Mouse (Mus musculus) E14TG2a.4 (cell line): Measurements from ENCODE around the gene Fam84b.

Source experiments
- H3K27me3 ChIP-seq: 2 replicates; pipeline ENCODE4 v1.6.1; 2014; ENCODE audit warnings: low read length, control low read depth; ENCODE audit not compliant: insufficient read depth
- H3K36me3 ChIP-seq: 2 replicates; pipeline ENCODE4 v1.6.1; 2014; ENCODE audit warnings: low read length, control low read depth; ENCODE audit not compliant: insufficient read depth
- H3K4me1 ChIP-seq: replicated peaks from 2 replicates; pipeline ENCODE4 v1.6.1; 2014; ENCODE audit warnings: low read depth, low read length, control low read depth
- H3K4me3 ChIP-seq: replicated peaks from 2 replicates; pipeline ENCODE4 v1.5.1; 2014; ENCODE audit warnings: mild to moderate bottlenecking, low read length
- H3K9me3 ChIP-seq: 2 replicates; pipeline ENCODE4 v1.6.1; 2014; ENCODE audit warnings: low read length, control low read depth
- CTCF ChIP-seq: conservative IDR thresholded peaks from 2 replicates; pipeline ENCODE4 v1.5.1; 2014; ENCODE audit warnings: low read length
- NANOG ChIP-seq: IDR thresholded peaks from 2 replicates; pipeline ENCODE4 v1.6.1; 2014; ENCODE audit warnings: borderline replicate concordance, low read length, mixed read lengths
- POU5F1 ChIP-seq: IDR thresholded peaks from 2 replicates; pipeline ENCODE4 v1.6.1; 2014; ENCODE audit warnings: low read length, borderline replicate concordance

Gene Fam84b

DNA sequence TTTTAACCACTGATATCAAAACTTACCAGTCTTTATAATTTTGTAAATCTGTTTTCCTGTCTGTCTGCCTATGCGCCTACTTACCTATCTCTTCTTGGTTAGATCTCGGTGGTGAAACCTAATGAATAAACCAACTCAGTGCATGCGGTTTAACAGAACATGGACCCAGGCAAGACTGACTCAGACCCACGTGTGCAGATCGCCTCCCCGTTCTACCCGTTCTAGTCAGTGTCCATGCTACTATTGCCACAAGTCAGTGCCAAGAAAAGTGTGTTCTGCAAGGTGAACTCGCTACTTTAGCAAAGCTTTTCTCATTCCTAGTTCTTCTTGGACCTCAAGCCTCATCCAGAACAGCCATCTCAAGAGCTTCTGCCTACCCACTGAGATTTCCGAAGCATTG, 15.9 kb downstream of the Fam84b start:
- H3K4me3 ChIP-seq: no peak overlapping the region
- H3K27me3 ChIP-seq: peaks cover 50% of the 10 kb centered on the region
- TF ChIP-seq CTCF (no peak), NANOG (no peak), POU5F1 (no peak)
- peaks cover 52% of the 10 kb centered on the region for H3K4me1 ChIP-seq
- no peaks in the 10 kb centered on the region for H3K9me3 ChIP-seq
- H3K36me3 ChIP-seq: no peaks in the 10 kb centered on the region

DNA sequence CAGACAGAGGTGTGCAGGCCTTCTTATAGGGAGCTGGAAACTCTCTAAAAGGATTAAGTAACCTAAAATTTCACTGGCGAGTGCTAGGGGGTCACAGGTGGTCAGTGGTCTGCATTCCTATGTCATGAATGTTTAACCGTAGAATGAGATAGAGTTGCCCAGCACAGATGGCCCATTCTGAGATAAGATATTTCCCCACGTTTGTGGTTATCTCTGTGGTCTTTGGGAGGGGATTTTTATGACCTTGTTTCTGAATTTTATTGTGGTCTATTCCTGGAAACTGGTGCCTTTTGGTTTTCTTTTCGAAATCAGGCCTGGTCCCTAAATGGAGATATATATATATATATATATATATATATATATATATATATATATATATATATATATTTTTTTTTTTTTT, 17.3 kb downstream of the Fam84b start:
- Histone ChIP-seq H3K27me3 (peaks cover 54% of the 10 kb centered on the region), H3K9me3 (no peaks in the 10 kb centered on the region), H3K4me3 (no peak overlapping the region), H3K36me3 (no peaks in the 10 kb centered on the region), H3K4me1 (peaks cover 42% of the 10 kb centered on the region)
- no peak for TF ChIP-seq NANOG
- no peak for TF ChIP-seq POU5F1
- no peak for TF ChIP-seq CTCF

DNA sequence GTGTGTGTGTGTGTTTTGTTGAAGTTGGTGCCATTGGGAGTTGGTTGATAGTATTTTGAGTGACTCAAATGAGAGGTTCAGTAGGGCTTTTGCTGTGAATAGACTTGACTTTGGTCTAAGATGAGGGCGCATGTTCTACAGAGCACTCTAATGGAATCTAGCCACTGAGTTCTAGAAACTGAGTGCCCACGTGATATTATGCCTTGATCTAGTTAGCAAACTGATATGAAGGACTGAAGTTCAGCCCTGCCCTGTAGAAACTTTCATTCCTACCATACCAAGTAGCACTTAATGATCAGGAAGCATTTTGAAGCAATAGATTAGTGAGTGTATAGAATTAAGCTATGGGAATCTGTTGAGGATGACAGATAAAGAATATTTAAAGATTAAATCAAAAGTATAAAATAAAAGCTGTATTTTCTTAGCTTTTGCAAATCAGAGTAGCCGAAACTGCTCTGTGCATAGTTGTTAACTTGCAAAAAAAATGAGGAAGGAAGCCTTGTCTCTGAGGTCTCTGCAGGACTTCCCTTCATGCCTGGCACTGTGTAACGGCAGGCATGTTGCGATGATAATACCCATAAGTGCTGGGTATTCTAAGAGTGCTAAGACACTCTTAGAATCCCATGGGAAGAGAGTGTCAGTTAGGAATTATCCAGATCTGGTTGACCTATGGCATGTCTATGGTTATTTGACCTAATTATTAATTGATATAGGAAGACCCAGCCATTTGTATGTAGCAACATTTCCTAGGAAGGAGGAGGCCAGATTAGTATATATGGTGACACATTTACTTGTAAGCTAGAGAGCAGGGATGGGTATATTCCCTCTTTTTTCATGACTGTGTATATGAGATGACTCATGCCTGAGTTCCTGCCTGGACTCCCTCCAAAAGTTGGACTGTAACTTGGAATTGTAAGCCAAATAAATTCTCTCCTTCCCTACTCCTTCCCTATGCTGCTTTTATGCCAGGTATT, 18.7 kb downstream of the Fam84b start:
- TF ChIP-seq CTCF: no peak
- no peak for TF ChIP-seq NANOG
- no peak for TF ChIP-seq POU5F1
- Histone ChIP-seq H3K36me3 (no peaks in the 10 kb centered on the region), H3K27me3 (peaks cover 67% of the 10 kb centered on the region), H3K4me3 (no peak overlapping the region), H3K4me1 (peaks cover 35% of the 10 kb centered on the region), H3K9me3 (no peaks in the 10 kb centered on the region)

DNA sequence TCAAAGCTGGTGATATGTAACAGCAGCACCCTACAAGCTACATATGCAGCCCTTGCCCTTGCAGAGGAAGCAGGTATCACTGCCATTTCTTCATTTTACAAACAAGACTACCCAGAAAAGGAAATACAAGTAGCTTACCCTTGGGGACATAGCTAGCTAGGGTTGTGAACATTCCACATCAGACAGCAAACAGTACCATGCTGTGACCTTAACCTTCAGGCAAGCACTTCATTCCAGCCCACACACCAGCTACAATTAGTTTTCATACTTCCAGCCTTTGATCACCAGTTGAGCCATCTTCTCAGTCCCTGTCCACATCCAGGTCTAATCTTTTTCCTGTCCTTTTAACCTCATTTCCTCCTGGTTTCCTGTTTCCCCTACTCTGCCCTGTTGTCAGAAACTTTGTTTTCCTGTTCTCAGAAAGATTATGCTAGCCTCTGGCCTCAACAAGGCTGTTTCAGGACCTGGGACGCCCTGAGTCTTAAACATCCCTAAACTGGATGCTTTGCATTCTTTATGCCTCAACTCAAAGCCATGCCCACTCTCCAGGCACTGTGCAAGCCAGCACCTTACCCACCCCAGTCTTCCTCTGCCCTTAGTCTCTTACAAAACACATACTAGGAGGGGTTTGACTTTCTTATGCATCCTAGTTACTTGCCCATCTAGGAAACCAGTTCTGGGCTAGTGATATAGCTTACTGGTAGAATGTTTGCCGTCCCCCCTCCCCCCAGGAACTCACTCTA, 19.9 kb downstream of the Fam84b start:
- Histone ChIP-seq H3K4me3 (no peak overlapping the region), H3K9me3 (no peaks in the 10 kb centered on the region), H3K4me1 (peaks cover 23% of the 10 kb centered on the region), H3K27me3 (peaks cover 73% of the 10 kb centered on the region), H3K36me3 (no peaks in the 10 kb centered on the region)
- TF ChIP-seq CTCF (no peak), NANOG (no peak), POU5F1 (no peak)

DNA sequence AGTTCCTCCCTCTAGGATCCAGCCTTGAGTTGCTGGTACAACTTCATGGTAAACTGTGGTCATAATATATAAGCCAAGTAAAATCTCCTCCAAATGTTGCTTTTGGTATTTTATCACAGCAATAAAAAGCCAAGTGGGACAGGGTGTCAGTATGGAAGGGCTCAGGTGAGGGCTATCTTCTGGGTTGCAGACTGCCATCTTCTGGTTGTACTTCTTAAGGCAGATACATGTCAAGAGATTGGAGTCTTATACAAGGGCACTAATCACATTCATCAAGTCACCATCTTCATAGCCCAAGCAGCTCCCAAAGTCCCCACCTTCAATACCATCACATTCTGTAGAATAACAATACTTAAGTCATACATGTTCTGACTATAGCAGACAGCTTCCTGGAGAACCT, 21.0 kb downstream of the Fam84b start:
- H3K4me1 ChIP-seq: peaks cover 14% of the 10 kb centered on the region; the same call in 1 of the 2 replicates

DNA sequence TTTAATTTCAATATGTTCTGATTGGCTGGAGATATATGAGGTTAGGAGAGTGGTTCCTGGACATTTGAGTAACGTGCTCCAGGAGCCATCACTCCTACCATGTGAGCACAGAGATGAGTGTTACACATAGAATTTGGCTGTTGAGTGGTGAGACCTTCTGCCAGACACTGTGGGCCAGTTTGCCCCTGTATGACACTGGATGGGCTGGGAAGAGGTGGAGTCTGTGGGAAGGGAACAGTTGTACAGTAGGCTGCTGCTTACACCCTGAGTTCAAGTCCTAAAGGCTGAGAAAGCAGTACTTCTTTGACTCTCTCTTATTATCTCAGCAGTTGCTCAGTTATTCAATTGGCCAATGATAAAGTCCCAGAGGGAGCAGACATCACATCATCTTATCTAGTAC, 27.4 kb downstream of the Fam84b start:
- peaks cover 30% of the 10 kb centered on the region for H3K4me1 ChIP-seq
- H3K36me3 ChIP-seq: no peaks in the 10 kb centered on the region
- no peak for TF ChIP-seq POU5F1
- no peak for TF ChIP-seq NANOG
- no peak for TF ChIP-seq CTCF
- H3K4me3 ChIP-seq: no peak overlapping the region
- peaks cover 14% of the 10 kb centered on the region for H3K9me3 ChIP-seq
- peaks cover 66% of the 10 kb centered on the region for H3K27me3 ChIP-seq

More for the DNA sequence above, 21.0 kb downstream of the Fam84b start:
- Histone ChIP-seq H3K4me3 (no peak overlapping the region), H3K27me3 (peaks cover 67% of the 10 kb centered on the region), H3K36me3 (no peaks in the 10 kb centered on the region), H3K9me3 (no peaks in the 10 kb centered on the region)
- TF ChIP-seq POU5F1 (no peak), NANOG (no peak), CTCF (no peak)

DNA sequence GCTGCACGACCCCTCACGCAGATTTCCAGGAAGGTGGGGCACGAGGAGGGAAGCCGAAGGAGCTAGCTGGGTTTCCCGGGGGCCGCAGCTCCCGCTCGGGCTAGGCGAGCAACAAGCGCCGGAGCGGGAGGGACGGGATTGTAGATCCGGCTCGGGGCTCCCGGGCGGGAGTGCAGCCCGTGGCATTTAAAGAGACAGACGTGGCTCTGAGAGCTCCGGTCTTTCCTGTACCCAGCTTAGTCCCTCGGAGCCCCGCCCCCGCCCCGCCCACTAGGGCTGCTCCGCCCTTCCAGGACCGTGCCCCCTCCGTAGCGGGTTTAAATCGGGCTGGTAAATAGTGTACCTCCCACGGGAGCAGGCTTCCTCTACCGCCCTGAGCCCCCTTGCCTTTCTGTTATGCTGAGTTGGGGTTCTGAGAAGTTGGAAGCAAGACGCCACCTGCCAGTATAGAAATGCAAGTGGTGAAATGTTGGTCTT, 28.8 kb downstream of the Fam84b start:
- peak overlapping the region; percentile 87 for H3K4me3 ChIP-seq
- no peak for TF ChIP-seq POU5F1
- no peak for TF ChIP-seq NANOG
- no peak for TF ChIP-seq CTCF
- peaks cover 25% of the 10 kb centered on the region for H3K9me3 ChIP-seq
- peaks cover 23% of the 10 kb centered on the region for H3K4me1 ChIP-seq
- H3K27me3 ChIP-seq: peaks cover 63% of the 10 kb centered on the region
- H3K36me3 ChIP-seq: no peaks in the 10 kb centered on the region
